Mouse (Mus musculus) brain, embryonic 14.5 days (tissue): ENCODE results near the gene Nfia.

Experiments
- CTCF ChIP-seq: fragments of 200-500 bp; IDR thresholded peaks from 2 replicates; pipeline ENCODE4 v1.5.1; 2012; ENCODE audit warnings: inconsistent platforms, mild to moderate bottlenecking, moderate library complexity, borderline replicate concordance; ENCODE audit not compliant: insufficient read depth, insufficient read length; ENCODE audit errors: extremely low read depth
- POLR2A ChIP-seq: fragments of 200-500 bp; IDR thresholded peaks from 2 replicates; pipeline ENCODE4 v1.6.1; 2012; ENCODE audit warnings: mild to moderate bottlenecking, inconsistent platforms, borderline replicate concordance; ENCODE audit not compliant: poor library complexity, insufficient read depth, insufficient read length, severe bottlenecking; ENCODE audit errors: extremely low read depth

DNA sequence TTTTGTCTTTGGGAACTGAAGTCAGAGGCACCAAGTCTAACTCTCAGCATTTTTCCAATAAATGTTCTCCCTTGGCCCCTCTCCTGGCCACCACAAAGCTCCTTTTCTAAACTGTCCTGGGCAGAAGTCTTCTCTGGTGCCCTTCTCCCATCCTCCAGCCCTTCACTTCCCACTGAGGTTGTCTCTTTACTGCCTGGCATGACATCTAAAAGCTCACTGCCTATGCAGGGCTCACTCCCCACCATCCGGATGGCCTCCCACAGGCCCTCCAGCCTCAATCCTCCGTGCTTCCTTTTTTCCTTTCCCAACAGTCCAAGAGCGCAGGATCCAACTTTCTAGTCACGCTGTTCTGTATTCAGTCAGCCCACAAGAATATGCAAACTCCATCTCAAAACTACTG, 342.9 kb downstream of the Nfia start:
- TF ChIP-seq CTCF (no peak), POLR2A (no peak)
